Mouse (Mus musculus) common myeloid progenitor, adult 5-6 weeks (primary cell): Measurements from ENCODE around the gene Chga. TPM values are rescaled to one million over a fixed set of nuclear protein-coding genes. Genes with fewer than 3 reads are reported as not detected.

Source experiments
- ATAC-seq: replicated peaks from 2 replicates; pipeline ENCODE4 v1.8.0; 2016; ENCODE audit warnings: low read depth, mild to moderate bottlenecking, moderate TSS enrichment, inconsistent platforms; ENCODE audit not compliant: poor library complexity, severe bottlenecking
- total RNA-seq: library from RNA; stranded (forward); fragments of 200-1000, 187-1606 nt; gene quantifications from 2 replicates; pipeline ENCODE4 v1.2.3, GENCODE M21; 2017

The Chga gene
- total RNA-seq, 1 experiment from 2014 or later, result not detected

GRCm38 (mm10) chr12:102594627-102595026 is 39.9 kb downstream of the Chga start:
- ATAC-seq, result no peak

GRCm38 (mm10) chr12:102596410-102596809 is 41.6 kb downstream of the Chga start:
- ATAC-seq, result peak; percentile 57; the same call in 1 of the 2 replicates

- ATAC-seq, result no peak
Observed at GRCm38 (mm10) chr12:102597466-102597865, 42.7 kb downstream of the Chga start.

- no peak for ATAC-seq
Observed at GRCm38 (mm10) chr12:102598535-102598934, 43.8 kb downstream of the Chga start.

- no peak for ATAC-seq
Observed at GRCm38 (mm10) chr12:102599801-102600200, 45.0 kb downstream of the Chga start.

- no peak for ATAC-seq
Observed at GRCm38 (mm10) chr12:102600345-102600744, 45.6 kb downstream of the Chga start.

GRCm38 (mm10) chr12:102601847-102602246 is 47.1 kb downstream of the Chga start:
- no peak for ATAC-seq

- ATAC-seq, result no peak
Observed at GRCm38 (mm10) chr12:102602255-102603041, 47.7 kb downstream of the Chga start.

GRCm38 (mm10) chr12:102605607-102606006 is 50.8 kb downstream of the Chga start:
- peak; percentile 62 for ATAC-seq

GRCm38 (mm10) chr12:102607066-102607465 is 52.3 kb downstream of the Chga start:
- ATAC-seq, result no peak

GRCm38 (mm10) chr12:102607808-102608517 is 53.2 kb downstream of the Chga start:
- no peak for ATAC-seq

GRCm38 (mm10) chr12:102610927-102611326 is 56.2 kb downstream of the Chga start:
- no peak for ATAC-seq

GRCm38 (mm10) chr12:102612431-102612830 is 57.7 kb downstream of the Chga start:
- peak; percentile 69 for ATAC-seq

- ATAC-seq, result no peak
Observed at GRCm38 (mm10) chr12:102613411-102613810, 58.6 kb downstream of the Chga start.

Other genes with a start within 250 kb of the Chga start
- 2.0 and 2.1 TPM in 2 replicates for gene Lgmn, start 115.2 kb upstream of the Chga start, total RNA-seq
- 76.9 and 81.0 TPM in 2 replicates for gene Golga5, start 85.8 kb upstream of the Chga start, total RNA-seq
- gene Itpk1, start 150.0 kb downstream of the Chga start, total RNA-seq, result 9.4 and 12.0 TPM in 2 replicates
- gene Moap1, start 188.7 kb downstream of the Chga start, total RNA-seq, result 5.5 and 11.6 TPM in 2 replicates
- 11.3 and 11.9 TPM in 2 replicates for gene Tmem251, start 188.8 kb downstream of the Chga start, total RNA-seq
- not detected in 2 replicates for gene Gm28051, start 202.8 kb downstream of the Chga start, total RNA-seq
- 16.2 and 26.6 TPM in 2 replicates for gene Gon7, start 202.8 kb downstream of the Chga start, total RNA-seq
- 49.6 and 57.7 TPM in 2 replicates for gene Ubr7, start 203.0 kb downstream of the Chga start, total RNA-seq
- 7.4 and 7.7 TPM in 2 replicates for gene Gm20604, start 203.7 kb downstream of the Chga start, total RNA-seq